ENCODE assay signal across 17 mouse cellular contexts in genomic region chr2:18774326-18774725, GRCm38 (mm10).
"Had no signal": no experiment of that assay in that cellular context is flagged by ENCODE, and none has a peak within 500 bp of the region (broad histone marks: within the 10 kb centered on the region; RNA-seq: fewer than 3 reads in every experiment).

No protein-coding gene starts in this region.

- DNase-seq: kidney, adult 2 months; kidney, postnatal 25 days; layer of hippocampus, adult 9-11 months; left cerebral cortex, postnatal 4 days; liver, embryonic 13.5 days; lung, adult 18-20 months; lung, postnatal 4 days; midbrain, embryonic 14.5 days; right cerebral cortex, postnatal 4 days; thymus, adult 2 months; thymus, postnatal 36 days had no signal

- ATAC-seq: hindbrain, embryonic 16.5 days; inflammation-experienced regulatory T-cells, adult 6 months had no signal

- H3K4me2 ChIP-seq: limb, embryonic 13.5 days; liver, embryonic 13.5 days; neural tube, embryonic 15.5 days had no signal

- H3K36me3 ChIP-seq: limb, embryonic 13.5 days; liver, embryonic 13.5 days; midbrain, embryonic 10.5 days; neural tube, embryonic 15.5 days had no signal

- H3K4me3 ChIP-seq: limb, embryonic 13.5 days; liver, embryonic 13.5 days; midbrain, embryonic 10.5 days; myocyte; neural tube, embryonic 15.5 days had no signal

- H3K9ac ChIP-seq: limb, embryonic 13.5 days; liver, embryonic 13.5 days; neural tube, embryonic 15.5 days had no signal

- H3K9me3 ChIP-seq: liver, embryonic 13.5 days; neural tube, embryonic 15.5 days had no signal

- H3K27ac ChIP-seq: limb, embryonic 13.5 days; liver, embryonic 13.5 days; midbrain, embryonic 10.5 days; neural tube, embryonic 15.5 days had no signal

- H3K27me3 ChIP-seq: neural tube, embryonic 15.5 days had no signal

- H3K4me1 ChIP-seq: liver, embryonic 13.5 days had no signal
